Mouse (Mus musculus): Measurements from ENCODE around the gene Tfcp2l1. TPM values are rescaled to one million over a fixed set of nuclear protein-coding genes. Genes with fewer than 3 reads are reported as not detected.

Tfcp2l1 gene
- polyA plus RNA-seq (2017; shearing (Covaris generic)) = under 1 TPM in 1 of 2 experiments, not detected in 1; 0.04 TPM

GRCm38 (mm10) chr1:118627781-118628464, at the start of gene Tfcp2l1:
Gene Tfcp2l1 (plus strand): TSS chr1:118627945.

Other genes with a start within 250 kb of the Tfcp2l1 start
- gene Clasp1, start 238.9 kb upstream of the Tfcp2l1 start, polyA plus RNA-seq (2017; shearing (Covaris generic)) = 10 to 100 TPM; 22.5 to 23.5 TPM